ENCODE assay signal across 8 mouse cellular contexts in genomic region chr8:70234080-70234780, GRCm38 (mm10). TPM values are rescaled to one million over a fixed set of nuclear protein-coding genes. Genes with fewer than 3 reads are reported as not detected.
DNase-seq lines count a peak whose midpoint lies in the region; ATAC-seq and TF ChIP-seq lines count a peak whose summit lies in the region.

Gene Sugp2, plus strand, starts transcription at chr8:70234226.
Gene Armc6, minus strand, starts transcription at chr8:70234466.

- H3K36me3 ChIP-seq in hindbrain, postnatal 0 days (ENCODE audit: insufficient read depth, low read length): peaks cover 41% of the 10 kb centered on the region; the same call in 1 of the 2 replicates

- H3K27ac ChIP-seq in gastrocnemius, adult 2 months: peak within 1 kb of the TSS; percentile 98
- H3K27ac ChIP-seq in hindbrain, postnatal 0 days: peak within 1 kb of the TSS; percentile 98
- peak within 1 kb of the TSS; percentile 100 for H3K27ac ChIP-seq in left cerebral cortex, adult 2 months

- peak; percentile 2; the same call in 1 of the 2 replicates for TF ChIP-seq CTCF in gastrocnemius, adult 2 months (IDR thresholded peaks at IDR 0.05)
- peak; percentile 29 for TF ChIP-seq CTCF in hindbrain, postnatal 0 days (IDR thresholded peaks at IDR 0.05; ENCODE audit: low read depth)
- TF ChIP-seq CTCF in left cerebral cortex, adult 2 months (IDR thresholded peaks at IDR 0.05): no peak; the same call in 1 of the 2 replicates

- ATAC-seq in hindbrain, postnatal 0 days: peak; percentile 96
- ATAC-seq in megakaryocyte, adult 5-6 weeks (ENCODE audit: poor library complexity, severe bottlenecking): peak; percentile 97

- intact Hi-C loops in gastrocnemius, adult 2 months (cut with DNase I): loop anchor here (10.0 kb wide), 1 partner anchor 319 kb away; no protein-coding TSS in a partner anchor
- intact Hi-C loops in left cerebral cortex, adult 2 months (cut with DNase I): loop anchor here (2.0 kb wide), 1 partner anchor 23 kb away; no protein-coding TSS in a partner anchor

- DNase-seq in WW6 (ENCODE audit: low read depth, low spot score): peak; percentile 98
- DNase-seq in cerebellum, postnatal 4 days (ENCODE audit: low spot score in 2 of 2): peak; percentile 89 to 91
- peak; percentile 97 for DNase-seq in gastrocnemius, adult 2 months
- DNase-seq in hindbrain, postnatal 0 days (ENCODE audit: low spot score): peak; percentile 99
- DNase-seq in left cerebral cortex, adult 2 months (ENCODE audit: extremely low spot score in 1 of 2, low spot score in 2 of 2): peak; percentile 93 to 95
- peak; percentile 93 to 96 for DNase-seq in right cerebral cortex, adult 2 months (ENCODE audit: low spot score in 2 of 2)
- DNase-seq in urinary bladder, postnatal 14 days (ENCODE audit: low spot score): peak; percentile 95

- H3K9ac ChIP-seq in hindbrain, postnatal 0 days (replicated peaks; ENCODE audit: low read length): peak within 1 kb of the TSS; percentile 92

- WGBS in hindbrain, postnatal 0 days: under 1% methylated on average over 55 of the region's 67 CpGs

- no peaks in the 10 kb centered on the region for H3K9me3 ChIP-seq in hindbrain, postnatal 0 days (ENCODE audit: low read length)

- H3K27me3 ChIP-seq in hindbrain, postnatal 0 days (ENCODE audit: insufficient read depth, low read length): no peaks in the 10 kb centered on the region

- H3K4me3 ChIP-seq in gastrocnemius, adult 2 months: peak within 1 kb of the TSS; percentile 95
- peak within 1 kb of the TSS; percentile 92 for H3K4me3 ChIP-seq in hindbrain, postnatal 0 days (ENCODE audit: low read length)
- H3K4me3 ChIP-seq in left cerebral cortex, adult 2 months: peak within 1 kb of the TSS; percentile 69

- peak within 1 kb of the TSS; percentile 74 for H3K4me2 ChIP-seq in hindbrain, postnatal 0 days (ENCODE audit: low read depth, low read length)

- H3K4me1 ChIP-seq in hindbrain, postnatal 0 days (ENCODE audit: insufficient read depth, low read length): peaks cover 11% of the 10 kb centered on the region; the same call in 1 of the 2 replicates

RNA-seq across cellular contexts. Expression of gene Sugp2, which starts in this region (rescaled TPM):
- 10 to 100 TPM; 41.8 to 50.7 TPM for total RNA-seq in gastrocnemius, adult 2 months (2021)
- 123 and 128 TPM in 2 replicates for total RNA-seq in hindbrain, postnatal 0 days (2014; rRNA removed)
- 56.7 and 61.4 TPM in 2 replicates for polyA plus RNA-seq in hindbrain, postnatal 0 days (2015; fragmentation: Nextera tagmentation; extraction: Ambion mirVana)
- 100 to 1,000 TPM; 116 to 117 TPM for total RNA-seq in left cerebral cortex, adult 2 months (2021)
- 24.1 and 27.9 TPM in 2 replicates for total RNA-seq in megakaryocyte, adult 5-6 weeks (2015)
- 19.5 and 23.1 TPM in 2 replicates for total RNA-seq in megakaryocyte, adult 5-6 weeks (2017)

RNA-seq across cellular contexts. Expression of gene Armc6, which starts in this region (rescaled TPM):
- 1 to 10 TPM; 7.6 to 9.7 TPM for total RNA-seq in gastrocnemius, adult 2 months (2021)
- total RNA-seq in hindbrain, postnatal 0 days (2014; rRNA removed): 108 TPM in 2 replicates
- polyA plus RNA-seq in hindbrain, postnatal 0 days (2015; fragmentation: Nextera tagmentation; extraction: Ambion mirVana): 96.4 and 102 TPM in 2 replicates
- 10 to 100 TPM; 40.8 to 43.1 TPM for total RNA-seq in left cerebral cortex, adult 2 months (2021)
- 4.4 and 4.5 TPM in 2 replicates for total RNA-seq in megakaryocyte, adult 5-6 weeks (2015)
- 2.6 and 5.6 TPM in 2 replicates for total RNA-seq in megakaryocyte, adult 5-6 weeks (2017)

Comparison
In these comparisons a context has a peak if more than half of its experiments do, and no peak if none do; other contexts are left out.
1. Peak in every context shown above with its lines: DNase-seq, ATAC-seq, H3K4me3 ChIP-seq and H3K27ac ChIP-seq.